Mouse (Mus musculus) bone marrow, adult 2 months (tissue): ENCODE results near the gene Olfr1426. TPM values are rescaled to one million over a fixed set of nuclear protein-coding genes. Genes with fewer than 3 reads are reported as not detected.
"Not testable (repeated sequence)": the region's sequence is repeated elsewhere in the genome, so short reads cannot be mapped to it uniquely, and the experiment has no call there.

Experiments used
- H3K27ac ChIP-seq: fragments of 200-500 bp; 2 replicates; pipeline ENCODE4 v1.5.1; 2012; ENCODE audit warnings: low read depth, mild to moderate bottlenecking, control low read depth, inconsistent platforms, low read length; ENCODE audit not compliant: control insufficient read depth, poor library complexity, insufficient read depth
- H3K4me1 ChIP-seq: fragments of 200-500 bp; 2 replicates; pipeline ENCODE4 v1.6.1; 2011; ENCODE audit warnings: low read length; ENCODE audit not compliant: control insufficient read depth, insufficient read depth
- H3K4me3 ChIP-seq: fragments of 200-500 bp; replicated peaks from 2 replicates; pipeline ENCODE3; 2011; ENCODE audit warnings: mild to moderate bottlenecking, low read depth, low read length, control low read depth; ENCODE audit not compliant: control insufficient read depth
- CTCF ChIP-seq: fragments of 200-500 bp; IDR thresholded peaks from 2 replicates; pipeline ENCODE4 v1.5.1; 2011; ENCODE audit warnings: low read length, control low read depth; ENCODE audit not compliant: control insufficient read depth, insufficient read depth
- POLR2A ChIP-seq: fragments of 200-500 bp; IDR thresholded peaks from 2 replicates; pipeline ENCODE4 v1.6.1; 2011; ENCODE audit warnings: low read depth, mild to moderate bottlenecking, control low read depth, low read length, borderline replicate concordance; ENCODE audit not compliant: control insufficient read depth
- WGBS: fragments of 180-500 bp; shearing (Covaris S2); methylation state at CpG from one replicate; pipeline ENCODE4 v1.1.7; 2018; 5-methylcytosine and 5-hydroxymethylcytosine counted together
- polyA plus RNA-seq: library from polyadenylated mRNA; stranded (reverse); fragments of >200 nt; gene quantifications from 2 replicates; pipeline ENCODE4 v1.2.4, GENCODE M21; 2011; ENCODE audit warnings: low replicate concordance; ENCODE audit not compliant: missing spikeins, insufficient read depth, insufficient read length

Olfr1426 gene
- polyA plus RNA-seq, result not detected in 2 replicates

GRCm38 (mm10) chr19:12091913-12092312 lies at the start of gene Olfr1426:
Gene Olfr1426 (minus strand): TSS chr19:12092013.
- H3K27ac ChIP-seq, result no peak within 1 kb of the TSS
- no peak within 1 kb of the TSS for H3K4me3 ChIP-seq
- H3K4me1 ChIP-seq, result no peaks in the 10 kb centered on the region
- WGBS, result 71% methylated on average over 1 of the region's 1 CpGs
- TF ChIP-seq CTCF (no peak), POLR2A (no peak)

GRCm38 (mm10) chr19:12134289-12134688 lies 42.5 kb upstream of the Olfr1426 start:
- no peak overlapping the region for H3K4me3 ChIP-seq
- H3K27ac ChIP-seq, result no peak overlapping the region
- WGBS, result 27% methylated on average over 2 of the region's 2 CpGs
- no peak for TF ChIP-seq POLR2A
- TF ChIP-seq CTCF, result no peak
- H3K4me1 ChIP-seq, result no peaks in the 10 kb centered on the region

GRCm38 (mm10) chr19:12123103-12123502 lies 31.3 kb upstream of the Olfr1426 start, which contains the start of gene Olfr76:
Gene Olfr76 (minus strand): TSS chr19:12123203.
- H3K4me1 ChIP-seq, result no peaks in the 10 kb centered on the region
- 71% methylated on average over 3 of the region's 3 CpGs for WGBS
- TF ChIP-seq POLR2A (no peak), CTCF (no peak)
- no peak within 1 kb of the TSS for H3K4me3 ChIP-seq
- no peak within 1 kb of the TSS for H3K27ac ChIP-seq

- H3K4me1 ChIP-seq, result no peaks in the 10 kb centered on the region
- no peak overlapping the region for H3K4me3 ChIP-seq
- H3K27ac ChIP-seq, result no peak overlapping the region
- TF ChIP-seq CTCF, result no peak
- no peak for TF ChIP-seq POLR2A
- 81% methylated on average over 3 of the region's 3 CpGs for WGBS
Measured at GRCm38 (mm10) chr19:12116464-12116863, 24.7 kb upstream of the Olfr1426 start.

GRCm38 (mm10) chr19:12115797-12116196 lies 24.0 kb upstream of the Olfr1426 start, which contains the start of gene Olfr1428:
Gene Olfr1428 (minus strand): TSS chr19:12115897.
- Histone ChIP-seq H3K27ac (no peak within 1 kb of the TSS), H3K4me3 (no peak within 1 kb of the TSS), H3K4me1 (no peaks in the 10 kb centered on the region)
- TF ChIP-seq POLR2A (no peak), CTCF (no peak)
- WGBS, result 58% methylated on average over 1 of the region's 1 CpGs

GRCm38 (mm10) chr19:12113807-12114206 lies 22.0 kb upstream of the Olfr1426 start:
- Histone ChIP-seq H3K27ac (no peak overlapping the region), H3K4me3 (no peak overlapping the region), H3K4me1 (no peaks in the 10 kb centered on the region)
- TF ChIP-seq POLR2A (no peak), CTCF (no peak)
- 37% methylated on average over 1 of the region's 1 CpGs for WGBS

GRCm38 (mm10) chr19:12104541-12104940 lies 12.7 kb upstream of the Olfr1426 start:
- TF ChIP-seq CTCF (no peak), POLR2A (no peak)
- Histone ChIP-seq H3K27ac (no peak overlapping the region), H3K4me3 (no peak overlapping the region), H3K4me1 (no peaks in the 10 kb centered on the region)
- WGBS, result 49% methylated on average over 1 of the region's 1 CpGs

GRCm38 (mm10) chr19:12103234-12103633 lies 11.4 kb upstream of the Olfr1426 start, which contains the start of gene Olfr1427:
Gene Olfr1427 (minus strand): TSS chr19:12103334.
- TF ChIP-seq POLR2A, result no peak
- no peak for TF ChIP-seq CTCF
- WGBS, result 86% methylated on average over 2 of the region's 2 CpGs
- Histone ChIP-seq H3K4me1 (no peaks in the 10 kb centered on the region), H3K4me3 (no peak within 1 kb of the TSS), H3K27ac (no peak within 1 kb of the TSS)

GRCm38 (mm10) chr19:12077631-12078030 lies 14.2 kb downstream of the Olfr1426 start, which contains the start of gene Olfr1425:
Gene Olfr1425 (minus strand): TSS chr19:12077731.
- not testable (repeated sequence) for H3K4me1 ChIP-seq, H3K4me3 ChIP-seq
- WGBS, result 78% methylated on average over 4 of the region's 4 CpGs

GRCm38 (mm10) chr19:12069546-12069945 lies 22.3 kb downstream of the Olfr1426 start:
- 72% methylated on average over 1 of the region's 1 CpGs for WGBS
- not testable (repeated sequence) for H3K4me1 ChIP-seq, H3K4me3 ChIP-seq, H3K27ac ChIP-seq

More at GRCm38 (mm10) chr19:12077631-12078030, 14.2 kb downstream of the Olfr1426 start, which contains the start of gene Olfr1425:
- H3K27ac ChIP-seq, result not testable (repeated sequence)

GRCm38 (mm10) chr19:12067806-12068205 lies 24.0 kb downstream of the Olfr1426 start:
- H3K4me3 ChIP-seq, H3K27ac ChIP-seq, H3K4me1 ChIP-seq: not testable (repeated sequence)
- 60% methylated on average over 1 of the region's 1 CpGs for WGBS

- H3K4me1 ChIP-seq, H3K27ac ChIP-seq, H3K4me3 ChIP-seq: not testable (repeated sequence)
- 82% methylated on average over 1 of the region's 1 CpGs for WGBS
Measured at GRCm38 (mm10) chr19:12062582-12062981, 29.2 kb downstream of the Olfr1426 start, which contains the start of gene Olfr1424. Gene Olfr1424 (minus strand): TSS chr19:12062682.
